Mouse (Mus musculus) brown adipose tissue, adult 24 weeks (tissue): ENCODE results near the gene Clca4a. TPM values are rescaled to one million over a fixed set of nuclear protein-coding genes. Genes with fewer than 3 reads are reported as not detected.

Experiments used
- H3K27ac ChIP-seq: fragments of 200-500 bp; replicated peaks from 2 replicates; pipeline ENCODE4 v1.5.1; 2012; ENCODE audit warnings: low read depth, mild to moderate bottlenecking, low read length
- H3K4me1 ChIP-seq: fragments of 200-500 bp; 2 replicates; pipeline ENCODE4 v1.6.1; 2012; ENCODE audit warnings: low read length, mixed read lengths; ENCODE audit not compliant: control insufficient read depth, insufficient read depth, insufficient read length
- H3K4me3 ChIP-seq: fragments of 200-500 bp; 2 replicates; pipeline ENCODE4 v1.5.1; 2012; ENCODE audit warnings: low read depth, mild to moderate bottlenecking, low read length, moderate library complexity; ENCODE audit not compliant: insufficient read depth
- polyA plus RNA-seq: library from polyadenylated mRNA; stranded (reverse); fragments of >200 nt; gene quantifications from 2 replicates; pipeline ENCODE4 v1.2.4, GENCODE M21; 2012; ENCODE audit not compliant: missing spikeins, insufficient read depth, insufficient read length

Gene Clca4a
- polyA plus RNA-seq, 1 experiment: not detected

DNA sequence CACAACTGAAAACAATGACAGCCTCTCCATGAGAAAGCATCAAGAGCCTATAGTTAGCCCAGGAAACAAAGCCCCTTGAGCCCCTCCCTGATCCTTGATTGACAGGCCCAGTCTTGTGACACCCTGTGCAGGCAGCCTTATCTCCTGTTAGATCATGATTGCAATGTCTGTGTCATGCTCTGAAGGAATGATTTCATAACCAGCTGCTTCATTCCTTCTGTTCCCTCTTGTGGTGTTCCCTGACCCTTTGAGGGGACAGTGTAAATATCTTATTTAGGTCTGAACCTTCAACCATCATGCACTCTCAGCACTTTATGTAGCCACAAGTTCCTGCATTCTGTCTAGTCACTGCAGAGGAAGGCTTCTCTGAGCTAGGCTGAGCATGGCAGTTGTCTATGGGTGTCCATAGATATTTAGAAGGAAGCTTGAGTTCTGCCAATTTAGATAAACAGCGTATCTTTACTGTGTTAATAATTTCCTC is 41.8 kb downstream of the Clca4a start:
- no peak overlapping the region for H3K4me3 ChIP-seq
- H3K27ac ChIP-seq: no peak overlapping the region
- no peaks in the 10 kb centered on the region for H3K4me1 ChIP-seq

- H3K4me1 ChIP-seq: no peaks in the 10 kb centered on the region
- H3K4me3 ChIP-seq: no peak within 1 kb of the TSS
- no peak within 1 kb of the TSS for H3K27ac ChIP-seq
These were observed 42.5 kb downstream of the Clca4a start, which contains the start of gene Clca4b for GRCm38 (mm10) chr3:144932335-144932734. TSS of gene Clca4b (minus strand) at chr3:144932529.

GRCm38 (mm10) chr3:144914014-144914413 is 60.8 kb downstream of the Clca4a start:
- H3K4me1 ChIP-seq: no peaks in the 10 kb centered on the region
- no peak overlapping the region for H3K4me3 ChIP-seq
- no peak overlapping the region for H3K27ac ChIP-seq

Other genes with a start within 250 kb of the Clca4a start
- gene Clca3a1, start 214.1 kb downstream of the Clca4a start, polyA plus RNA-seq: not detected in 2 replicates
- not detected in 2 replicates for gene Clca3a2, start 155.6 kb downstream of the Clca4a start, polyA plus RNA-seq
- not detected in 2 replicates for gene Clca3b, start 125.7 kb downstream of the Clca4a start, polyA plus RNA-seq
- not detected in 2 replicates for gene Clca4b, start 42.5 kb downstream of the Clca4a start, polyA plus RNA-seq
- gene Clca1, start 57.7 kb upstream of the Clca4a start, polyA plus RNA-seq: not detected in 2 replicates
- gene Clca2, start 124.4 kb upstream of the Clca4a start, polyA plus RNA-seq: not detected in 2 replicates
- 15.0 and 15.7 TPM in 2 replicates for gene Odf2l, start 143.5 kb upstream of the Clca4a start, polyA plus RNA-seq